Mouse (Mus musculus) heart, embryonic 12.5 days (tissue): ENCODE measurements around the gene Strn. TPM values are rescaled to one million over a fixed set of nuclear protein-coding genes. Genes with fewer than 3 reads are reported as not detected.
"Not testable (repeated sequence)": the region's sequence is repeated elsewhere in the genome, so short reads cannot be mapped to it uniquely, and the experiment has no call there.

ENCODE experiments used
- ATAC-seq: fragments of 200-750 bp; cut with Nextera tagmentation; 2 replicates; pipeline ENCODE4 v1.8.0; 2017; ENCODE audit warnings: moderate TSS enrichment, moderate library complexity; ENCODE audit not compliant: insufficient number of reproducible peaks, low FRiP score
- H3K27ac ChIP-seq: fragments of 300-500 bp; sonication (generic); 2 replicates; pipeline ENCODE4 v1.5.1; 2016; ENCODE audit warnings: mild to moderate bottlenecking, moderate library complexity; ENCODE audit not compliant: poor library complexity, severe bottlenecking
- H3K27me3 ChIP-seq: fragments of 300-500 bp; sonication (generic); replicated peaks from 2 replicates; pipeline ENCODE4 v1.6.1; 2016; ENCODE audit warnings: mild to moderate bottlenecking, moderate library complexity
- H3K36me3 ChIP-seq: fragments of 300-500 bp; sonication (generic); 2 replicates; pipeline ENCODE4 v1.6.1; 2016; ENCODE audit warnings: mild to moderate bottlenecking, moderate library complexity
- H3K4me1 ChIP-seq: fragments of 300-500 bp; sonication (generic); replicated peaks from 2 replicates; pipeline ENCODE4 v1.6.1; 2016; ENCODE audit warnings: mild to moderate bottlenecking
- H3K4me2 ChIP-seq: fragments of 300-500 bp; sonication (generic); 2 replicates; pipeline ENCODE4 v1.6.1; 2016; ENCODE audit warnings: mild to moderate bottlenecking, moderate library complexity
- H3K4me3 ChIP-seq: fragments of 300-500 bp; sonication (generic); 2 replicates; pipeline ENCODE4 v1.5.1; 2016; ENCODE audit warnings: mild to moderate bottlenecking
- H3K9ac ChIP-seq: fragments of 300-500 bp; sonication (generic); 2 replicates; pipeline ENCODE4 v1.6.1; 2016; ENCODE audit warnings: mild to moderate bottlenecking, moderate library complexity
- H3K9me3 ChIP-seq: fragments of 300-500 bp; sonication (generic); replicated peaks from 2 replicates; pipeline ENCODE4 v1.6.1; 2016; ENCODE audit warnings: mild to moderate bottlenecking, moderate library complexity
- WGBS: fragments of 180-500 bp; shearing (Covaris S2); methylation state at CpG from one replicate; pipeline ENCODE4 v1.1.7; 2016; 5-methylcytosine and 5-hydroxymethylcytosine counted together
- polyA plus RNA-seq: library from polyadenylated mRNA; unstranded; fragments of >200 nt; fragmentation: Nextera tagmentation; extraction: Ambion mirVana; gene quantifications from 2 replicates; pipeline ENCODE4 v1.2.1, GENCODE M21; 2016

Strn gene
- polyA plus RNA-seq, 1 experiment from 2014 or later: 19.3 TPM

- no peak for ATAC-seq
- 50% methylated on average over 2 of the region's 2 CpGs for WGBS
- H3K27me3 ChIP-seq: no peaks in the 10 kb centered on the region
- H3K4me1 ChIP-seq: peaks cover 7% of the 10 kb centered on the region
- H3K36me3 ChIP-seq: peaks cover 11% of the 10 kb centered on the region
- peaks cover 9% of the 10 kb centered on the region for H3K9me3 ChIP-seq
- no peak overlapping the region for H3K4me2 ChIP-seq
- no peak overlapping the region for H3K4me3 ChIP-seq
- no peak overlapping the region for H3K9ac ChIP-seq
- H3K27ac ChIP-seq: no peak overlapping the region
Observed at GRCm38 (mm10) chr17:78710258-78710657, 26.7 kb downstream of the Strn start.

GRCm38 (mm10) chr17:78708422-78708821, 28.6 kb downstream of the Strn start:
- H3K9ac ChIP-seq: no peak overlapping the region
- H3K4me1 ChIP-seq: peaks cover 1% of the 10 kb centered on the region
- no peak overlapping the region for H3K4me3 ChIP-seq
- WGBS: 72% methylated on average over 7 of the region's 7 CpGs
- H3K4me2 ChIP-seq: no peak overlapping the region
- H3K9me3 ChIP-seq: peaks cover 11% of the 10 kb centered on the region
- no peak overlapping the region for H3K27ac ChIP-seq
- ATAC-seq: no peak
- peaks cover 23% of the 10 kb centered on the region for H3K36me3 ChIP-seq
- no peaks in the 10 kb centered on the region for H3K27me3 ChIP-seq

GRCm38 (mm10) chr17:78702988-78703387, 34.0 kb downstream of the Strn start:
- Histone ChIP-seq H3K4me2 (no peak overlapping the region), H3K27ac (no peak overlapping the region), H3K27me3 (no peaks in the 10 kb centered on the region), H3K4me1 (peaks cover 6% of the 10 kb centered on the region; the same call in 1 of the 2 replicates), H3K9ac (no peak overlapping the region), H3K36me3 (peaks cover 46% of the 10 kb centered on the region), H3K9me3 (peaks cover 11% of the 10 kb centered on the region), H3K4me3 (no peak overlapping the region)
- 81% methylated on average over 7 of the region's 7 CpGs for WGBS
- ATAC-seq: no peak

GRCm38 (mm10) chr17:78698965-78699364, 38.0 kb downstream of the Strn start:
- Histone ChIP-seq H3K4me3 (no peak overlapping the region), H3K4me1 (peaks cover 22% of the 10 kb centered on the region), H3K27ac (no peak overlapping the region), H3K9ac (no peak overlapping the region), H3K27me3 (no peaks in the 10 kb centered on the region), H3K4me2 (no peak overlapping the region), H3K36me3 (peaks cover 27% of the 10 kb centered on the region), H3K9me3 (no peaks in the 10 kb centered on the region)
- ATAC-seq: no peak
- WGBS: 88% methylated on average over 1 of the region's 1 CpGs

- no peak overlapping the region for H3K9ac ChIP-seq
- no peak overlapping the region for H3K4me3 ChIP-seq
- no peak overlapping the region for H3K27ac ChIP-seq
- no peak overlapping the region for H3K4me2 ChIP-seq
- no peaks in the 10 kb centered on the region for H3K27me3 ChIP-seq
- peaks cover 22% of the 10 kb centered on the region for H3K4me1 ChIP-seq
- 80% methylated on average over 4 of the region's 4 CpGs for WGBS
- no peak for ATAC-seq
- peaks cover 19% of the 10 kb centered on the region for H3K36me3 ChIP-seq
- H3K9me3 ChIP-seq: no peaks in the 10 kb centered on the region
Observed at GRCm38 (mm10) chr17:78697462-78697861, 39.5 kb downstream of the Strn start.

- Histone ChIP-seq H3K27ac (no peak overlapping the region), H3K4me3 (no peak overlapping the region), H3K36me3 (peaks cover 21% of the 10 kb centered on the region), H3K4me2 (no peak overlapping the region), H3K9me3 (no peaks in the 10 kb centered on the region), H3K4me1 (peaks cover 22% of the 10 kb centered on the region), H3K27me3 (no peaks in the 10 kb centered on the region), H3K9ac (no peak overlapping the region)
- no peak for ATAC-seq
- 37% methylated on average over 5 of the region's 5 CpGs for WGBS
Observed at GRCm38 (mm10) chr17:78696922-78697321, 40.1 kb downstream of the Strn start.

- not testable (repeated sequence) for ATAC-seq, H3K27ac ChIP-seq, H3K27me3 ChIP-seq, H3K4me3 ChIP-seq, H3K9ac ChIP-seq, H3K4me2 ChIP-seq, H3K9me3 ChIP-seq
- WGBS: 79% methylated on average over 3 of the region's 3 CpGs
- H3K36me3 ChIP-seq: peaks cover 27% of the 10 kb centered on the region
- peaks cover 15% of the 10 kb centered on the region; the same call in 1 of the 2 replicates for H3K4me1 ChIP-seq
Observed at GRCm38 (mm10) chr17:78689231-78689630, 47.8 kb downstream of the Strn start.

- ATAC-seq: no peak
- peaks cover 27% of the 10 kb centered on the region for H3K36me3 ChIP-seq
- no peak overlapping the region for H3K4me2 ChIP-seq
- 0 out of 2 replicates have a peak, but pooled peaks cover 2% of the 10 kb centered on the region for H3K9me3 ChIP-seq
- peaks cover 16% of the 10 kb centered on the region for H3K4me1 ChIP-seq
- no peak overlapping the region for H3K27ac ChIP-seq
- H3K4me3 ChIP-seq: no peak overlapping the region
- no peaks in the 10 kb centered on the region for H3K27me3 ChIP-seq
- no peak overlapping the region for H3K9ac ChIP-seq
- WGBS: 63% methylated on average over 5 of the region's 5 CpGs
Observed at GRCm38 (mm10) chr17:78687971-78688370, 49.0 kb downstream of the Strn start.

GRCm38 (mm10) chr17:78685004-78685403, 52.0 kb downstream of the Strn start:
- no peaks in the 10 kb centered on the region for H3K27me3 ChIP-seq
- H3K9ac ChIP-seq: no peak overlapping the region
- no peak for ATAC-seq
- H3K4me1 ChIP-seq: peaks cover 33% of the 10 kb centered on the region
- H3K4me2 ChIP-seq: no peak overlapping the region
- peak overlapping the region; percentile 70; the same call in 1 of the 2 replicates for H3K27ac ChIP-seq
- H3K36me3 ChIP-seq: peaks cover 7% of the 10 kb centered on the region
- H3K9me3 ChIP-seq: no peaks in the 10 kb centered on the region
- 23% methylated on average over 5 of the region's 5 CpGs for WGBS
- H3K4me3 ChIP-seq: no peak overlapping the region

- peak overlapping the region; percentile 92 for H3K27ac ChIP-seq
- 21% methylated on average over 6 of the region's 6 CpGs for WGBS
- H3K4me1 ChIP-seq: peaks cover 30% of the 10 kb centered on the region
- no peak overlapping the region for H3K4me3 ChIP-seq
- peaks cover 10% of the 10 kb centered on the region for H3K36me3 ChIP-seq
- H3K9me3 ChIP-seq: no peaks in the 10 kb centered on the region
- peak overlapping the region; percentile 60; the same call in 1 of the 2 replicates for H3K9ac ChIP-seq
- ATAC-seq: no peak; the same call in 1 of the 2 replicates
- no peaks in the 10 kb centered on the region for H3K27me3 ChIP-seq
- peak overlapping the region; percentile 49 for H3K4me2 ChIP-seq
Observed at GRCm38 (mm10) chr17:78682351-78682750, 54.6 kb downstream of the Strn start.

GRCm38 (mm10) chr17:78679503-78679902, 57.5 kb downstream of the Strn start:
- Histone ChIP-seq H3K27me3 (no peaks in the 10 kb centered on the region), H3K9ac (no peak overlapping the region), H3K4me2 (no peak overlapping the region), H3K4me1 (peaks cover 44% of the 10 kb centered on the region), H3K36me3 (peaks cover 10% of the 10 kb centered on the region), H3K9me3 (no peaks in the 10 kb centered on the region), H3K27ac (no peak overlapping the region), H3K4me3 (no peak overlapping the region)
- ATAC-seq: no peak
- WGBS: 78% methylated on average over 11 of the region's 11 CpGs

GRCm38 (mm10) chr17:78676813-78677212, 60.2 kb downstream of the Strn start:
- no peak for ATAC-seq
- Histone ChIP-seq H3K27me3 (no peaks in the 10 kb centered on the region), H3K4me2 (peak overlapping the region; percentile 41), H3K27ac (peak overlapping the region; percentile 80), H3K4me1 (peaks cover 37% of the 10 kb centered on the region), H3K36me3 (peaks cover 22% of the 10 kb centered on the region), H3K9ac (peak overlapping the region; percentile 30; the same call in 1 of the 2 replicates), H3K9me3 (no peaks in the 10 kb centered on the region), H3K4me3 (no peak overlapping the region)
- whole genome bisulfite sequencing: 45% methylated on average over 11 of the region's 11 CpGs
